Mouse (Mus musculus) heart, embryonic 13.5 days (tissue): ENCODE results near the gene Lama1. TPM values are rescaled to one million over a fixed set of nuclear protein-coding genes. Genes with fewer than 3 reads are reported as not detected.
"Not testable (repeated sequence)": the region's sequence is repeated elsewhere in the genome, so short reads cannot be mapped to it uniquely, and the experiment has no call there.

Experiments used
- ATAC-seq: fragments of 200-750 bp; cut with Nextera tagmentation; 2 replicates; pipeline ENCODE4 v1.8.0; 2017; ENCODE audit warnings: moderate TSS enrichment; ENCODE audit not compliant: insufficient number of reproducible peaks, low FRiP score, low TSS enrichment; ENCODE audit errors: extremely low read depth
- H3K27ac ChIP-seq: fragments of 300-500 bp; sonication (generic); replicated peaks from 2 replicates; pipeline ENCODE4 v1.5.1; 2015; ENCODE audit warnings: moderate library complexity, mild to moderate bottlenecking, inconsistent platforms
- H3K27me3 ChIP-seq: fragments of 300-500 bp; sonication (generic); replicated peaks from 2 replicates; pipeline ENCODE4 v1.6.1; 2015; ENCODE audit warnings: mild to moderate bottlenecking, inconsistent platforms
- H3K36me3 ChIP-seq: fragments of 300-500 bp; sonication (generic); 2 replicates; pipeline ENCODE4 v1.6.1; 2015; ENCODE audit warnings: mild to moderate bottlenecking, inconsistent platforms
- H3K4me1 ChIP-seq: fragments of 300-500 bp; sonication (generic); 2 replicates; pipeline ENCODE4 v1.6.1; 2015; ENCODE audit warnings: inconsistent platforms
- H3K4me2 ChIP-seq: fragments of 300-500 bp; sonication (generic); 2 replicates; pipeline ENCODE4 v1.6.1; 2015; ENCODE audit warnings: inconsistent platforms, mild to moderate bottlenecking, moderate library complexity
- H3K4me3 ChIP-seq: fragments of 300-500 bp; sonication (generic); 2 replicates; pipeline ENCODE4 v1.5.1; 2015; ENCODE audit warnings: moderate library complexity, mild to moderate bottlenecking, inconsistent platforms
- H3K9ac ChIP-seq: fragments of 300-500 bp; sonication (generic); 2 replicates; pipeline ENCODE4 v1.6.1; 2015; ENCODE audit warnings: inconsistent platforms, mild to moderate bottlenecking, moderate library complexity
- H3K9me3 ChIP-seq: fragments of 300-500 bp; sonication (generic); 2 replicates; pipeline ENCODE4 v1.6.1; 2016; ENCODE audit warnings: inconsistent platforms
- WGBS: fragments of 180-500 bp; shearing (Covaris S2); methylation state at CpG from one replicate; pipeline ENCODE4 v1.1.7; 2015; ENCODE audit warnings: mixed read lengths; 5-methylcytosine and 5-hydroxymethylcytosine counted together
- polyA plus RNA-seq: library from polyadenylated mRNA; unstranded; fragments of >200 nt; fragmentation: Nextera tagmentation; extraction: Ambion mirVana; gene quantifications from 2 replicates; pipeline ENCODE4 v1.2.1, GENCODE M21; 2015

Lama1 gene
- polyA plus RNA-seq, 1 experiment from 2014 or later: 1.0 TPM

DNA sequence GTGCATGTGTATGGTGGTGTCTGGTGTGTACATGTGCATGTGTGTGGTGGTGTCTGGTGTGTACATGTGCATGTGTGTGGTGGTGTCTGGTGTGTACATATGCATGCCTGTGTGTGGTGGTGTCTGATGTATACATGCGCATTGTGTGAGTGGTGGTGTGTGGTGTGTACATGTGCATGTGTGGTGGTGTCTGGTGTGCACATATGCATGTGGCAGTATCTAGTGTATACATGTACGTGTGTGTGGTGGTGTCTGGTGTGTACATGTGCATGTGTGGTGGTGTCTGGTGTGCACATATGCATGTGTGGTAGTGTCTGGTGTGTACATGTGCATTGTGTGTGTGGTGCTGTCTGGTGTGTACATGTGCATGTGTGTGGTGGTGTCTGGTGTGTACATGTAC, 144.4 kb downstream of the Lama1 start:
- H3K4me1 ChIP-seq: not testable (repeated sequence)
- WGBS: 92% methylated on average over 2 of the region's 2 CpGs

DNA sequence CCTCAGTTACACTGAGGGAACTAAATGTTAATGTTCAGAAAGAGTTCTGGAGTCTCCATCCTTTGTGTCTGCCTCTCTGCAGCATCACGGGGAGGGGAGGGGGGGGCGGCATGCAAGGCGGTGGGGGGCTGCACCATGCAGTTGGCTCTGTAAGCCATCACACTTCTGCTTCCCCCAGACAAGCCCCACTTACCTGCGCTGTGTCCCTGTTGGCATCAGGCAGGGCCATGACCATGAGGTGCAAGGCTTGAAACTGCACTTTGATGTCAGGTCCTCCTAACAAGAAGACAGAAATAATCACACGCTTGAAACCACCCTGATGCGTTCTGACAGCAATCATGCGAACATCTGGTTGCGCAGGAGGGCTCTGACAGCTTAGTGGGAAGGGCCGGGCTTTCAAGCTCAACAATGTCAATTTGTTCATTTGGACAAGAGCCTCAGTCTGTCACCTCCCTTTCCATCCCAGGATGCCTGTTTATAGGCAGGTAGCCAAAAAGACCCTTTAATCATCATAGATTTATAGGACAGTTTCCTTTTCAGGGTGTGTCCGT, 164.1 kb downstream of the Lama1 start:
- WGBS: 92% methylated on average over 10 of the region's 10 CpGs
- Histone ChIP-seq H3K4me3 (no peak overlapping the region), H3K27ac (no peak overlapping the region), H3K4me2 (no peak overlapping the region), H3K36me3 (peaks cover 59% of the 10 kb centered on the region), H3K9me3 (no peaks in the 10 kb centered on the region), H3K4me1 (peaks cover 12% of the 10 kb centered on the region), H3K27me3 (peaks cover 64% of the 10 kb centered on the region), H3K9ac (no peak overlapping the region)
- no peak for ATAC-seq

More for the DNA sequence above, 144.4 kb downstream of the Lama1 start:
- H3K27me3 ChIP-seq, H3K27ac ChIP-seq, ATAC-seq, H3K9ac ChIP-seq, H3K4me2 ChIP-seq, H3K4me3 ChIP-seq, H3K9me3 ChIP-seq: not testable (repeated sequence)
- H3K36me3 ChIP-seq: peaks cover 27% of the 10 kb centered on the region

DNA sequence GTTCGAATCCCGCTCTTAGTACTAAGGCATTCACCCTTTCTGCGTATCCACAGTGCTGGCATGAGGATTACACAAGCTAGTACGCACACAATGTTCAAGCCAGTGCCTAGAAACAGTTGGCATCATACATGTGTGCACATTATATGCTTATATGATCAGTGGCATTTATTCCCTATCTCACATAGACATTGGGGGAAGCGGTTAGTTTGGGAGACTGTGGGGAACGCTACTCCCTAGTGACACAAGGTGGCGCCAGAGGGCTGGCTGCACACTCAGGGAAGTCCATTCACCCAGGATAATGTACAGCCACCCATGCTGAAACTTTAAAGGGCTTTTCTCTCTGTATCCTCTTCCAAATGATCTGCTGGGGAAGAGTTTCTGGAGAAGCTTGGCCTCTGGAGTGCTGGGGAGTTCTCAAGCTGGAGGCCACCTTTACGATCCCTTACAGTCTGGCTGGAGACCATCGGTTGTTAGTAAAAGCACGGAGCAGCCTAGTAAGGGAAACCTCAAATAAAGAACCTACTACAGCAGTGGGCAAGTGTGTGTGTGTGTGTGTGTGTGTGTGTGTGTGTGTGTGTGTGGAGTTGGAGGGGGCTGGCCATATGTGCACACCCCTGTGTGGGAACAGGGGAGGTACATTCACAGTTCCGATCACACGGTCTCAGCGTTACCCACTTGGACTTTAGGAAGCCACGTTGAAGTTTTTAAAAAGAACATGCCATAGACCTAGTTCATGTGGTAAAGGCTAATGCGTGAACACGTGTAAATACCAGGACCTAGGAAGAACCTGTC, 164.9 kb downstream of the Lama1 start:
- WGBS: 74% methylated on average over 16 of the region's 16 CpGs
- no peak overlapping the region for H3K27ac ChIP-seq
- ATAC-seq: no peak
- H3K4me2 ChIP-seq: no peak overlapping the region
- H3K36me3 ChIP-seq: peaks cover 59% of the 10 kb centered on the region
- peaks cover 71% of the 10 kb centered on the region for H3K27me3 ChIP-seq
- H3K4me3 ChIP-seq: no peak overlapping the region
- no peak overlapping the region for H3K9ac ChIP-seq
- peaks cover 12% of the 10 kb centered on the region for H3K4me1 ChIP-seq
- no peaks in the 10 kb centered on the region for H3K9me3 ChIP-seq

DNA sequence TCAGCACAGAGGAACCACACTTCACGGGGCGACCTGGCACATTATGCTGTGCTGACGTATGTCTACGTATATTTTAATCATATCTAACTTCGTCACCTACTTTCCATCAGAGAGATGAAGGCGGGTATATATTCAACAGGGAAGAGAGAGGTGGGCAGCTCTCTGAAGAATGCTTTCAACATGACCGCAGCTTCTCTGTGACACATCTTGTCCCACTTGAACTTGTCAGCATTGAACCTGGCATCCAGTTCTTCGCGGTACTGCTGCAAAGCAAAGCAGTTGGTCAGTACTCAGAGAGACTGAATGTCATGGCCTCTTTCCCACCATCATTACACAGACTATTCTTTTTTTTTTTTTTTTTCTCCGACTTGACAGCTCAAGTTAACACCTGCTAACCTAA, 167.3 kb downstream of the Lama1 start:
- Histone ChIP-seq H3K36me3 (peaks cover 54% of the 10 kb centered on the region), H3K9ac (no peak overlapping the region), H3K4me1 (peaks cover 16% of the 10 kb centered on the region), H3K4me3 (no peak overlapping the region), H3K9me3 (peaks cover 5% of the 10 kb centered on the region; the same call in 1 of the 2 replicates), H3K4me2 (no peak overlapping the region), H3K27ac (no peak overlapping the region), H3K27me3 (peaks cover 75% of the 10 kb centered on the region)
- WGBS: 43% methylated on average over 10 of the region's 10 CpGs
- ATAC-seq: no peak

DNA sequence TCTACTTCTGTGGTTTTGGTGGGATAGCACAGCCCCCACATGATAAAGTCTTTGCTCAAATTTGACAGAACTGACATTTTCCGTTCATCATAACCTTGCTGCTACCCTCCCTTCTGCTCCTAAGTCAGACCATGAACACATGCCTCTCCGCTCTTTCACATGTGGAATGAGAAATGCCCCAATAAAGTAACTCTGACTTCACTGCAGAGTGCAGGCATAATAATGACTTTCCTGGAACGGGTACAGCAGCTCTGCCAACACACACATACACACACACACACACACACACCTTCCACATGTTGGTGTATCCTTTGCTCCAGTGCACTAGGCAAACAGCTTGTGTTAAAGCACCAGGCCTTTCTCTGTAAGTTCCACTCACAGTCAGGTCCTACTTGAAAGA, 167.9 kb downstream of the Lama1 start:
- Histone ChIP-seq H3K9me3 (peaks cover 5% of the 10 kb centered on the region; the same call in 1 of the 2 replicates), H3K4me3 (no peak overlapping the region), H3K27me3 (peaks cover 73% of the 10 kb centered on the region), H3K4me2 (no peak overlapping the region), H3K9ac (no peak overlapping the region), H3K27ac (no peak overlapping the region), H3K4me1 (peaks cover 16% of the 10 kb centered on the region), H3K36me3 (peaks cover 54% of the 10 kb centered on the region)
- WGBS: 66% methylated on average over 3 of the region's 3 CpGs
- ATAC-seq: no peak

DNA sequence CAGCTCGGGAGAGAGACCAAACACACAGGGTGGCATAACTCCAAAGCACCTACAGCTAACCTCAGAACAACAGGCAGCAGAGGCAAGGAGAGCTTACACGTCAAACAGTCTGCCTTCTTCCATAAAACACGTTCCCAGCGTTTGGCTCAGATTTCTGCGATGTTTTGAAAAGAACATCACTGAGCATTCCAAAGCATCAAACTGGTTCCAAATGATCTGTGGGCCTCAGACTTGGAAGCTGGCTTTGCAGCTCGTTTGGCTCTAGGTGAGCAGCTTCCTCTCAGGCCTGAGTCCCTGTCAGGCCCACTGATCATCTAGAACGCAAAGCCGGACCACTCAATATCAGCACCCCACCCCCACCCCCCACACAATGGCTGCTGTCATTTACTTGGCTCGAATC, 169.0 kb downstream of the Lama1 start:
- Histone ChIP-seq H3K9me3 (peaks cover 5% of the 10 kb centered on the region; the same call in 1 of the 2 replicates), H3K27ac (peak overlapping the region; percentile 56; the same call in 1 of the 2 replicates), H3K9ac (no peak overlapping the region), H3K4me3 (no peak overlapping the region), H3K27me3 (peaks cover 64% of the 10 kb centered on the region), H3K4me1 (peaks cover 16% of the 10 kb centered on the region), H3K4me2 (no peak overlapping the region), H3K36me3 (peaks cover 45% of the 10 kb centered on the region)
- WGBS: 72% methylated on average over 9 of the region's 9 CpGs
- ATAC-seq: no peak

DNA sequence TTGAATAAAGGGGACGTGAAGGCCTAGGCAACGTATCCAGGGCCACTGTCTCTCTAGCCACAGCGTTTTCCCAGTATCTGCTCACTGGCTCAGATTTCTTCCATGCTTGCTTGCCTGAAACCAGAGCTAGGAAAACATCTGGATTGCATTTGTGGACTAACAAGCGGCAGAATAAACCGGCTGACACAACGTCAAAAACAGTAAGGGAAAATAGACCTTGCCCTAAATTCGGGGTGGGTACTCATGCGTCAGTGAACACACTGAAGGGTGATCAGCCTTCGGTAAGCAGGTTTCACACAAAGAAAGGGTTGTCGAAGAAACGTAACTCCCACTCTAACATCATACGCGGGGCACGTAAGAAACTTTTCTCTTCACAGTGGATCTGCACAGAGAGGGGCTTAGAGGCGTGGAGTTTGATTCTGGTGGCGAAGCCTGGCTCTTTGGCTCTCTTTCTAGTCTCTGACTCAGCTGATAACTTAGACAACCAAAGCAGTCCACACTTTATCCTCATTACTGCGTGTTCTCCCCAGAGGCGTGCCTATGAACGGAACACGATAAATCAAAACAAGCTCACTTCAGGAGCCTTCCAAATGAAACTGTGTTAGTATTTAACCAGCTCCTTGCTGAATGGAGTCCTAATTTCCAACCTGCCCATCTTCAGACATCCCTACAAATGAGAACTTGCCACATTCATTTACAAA, 169.6 kb downstream of the Lama1 start:
- no peak overlapping the region for H3K4me2 ChIP-seq
- peaks cover 45% of the 10 kb centered on the region for H3K36me3 ChIP-seq

DNA sequence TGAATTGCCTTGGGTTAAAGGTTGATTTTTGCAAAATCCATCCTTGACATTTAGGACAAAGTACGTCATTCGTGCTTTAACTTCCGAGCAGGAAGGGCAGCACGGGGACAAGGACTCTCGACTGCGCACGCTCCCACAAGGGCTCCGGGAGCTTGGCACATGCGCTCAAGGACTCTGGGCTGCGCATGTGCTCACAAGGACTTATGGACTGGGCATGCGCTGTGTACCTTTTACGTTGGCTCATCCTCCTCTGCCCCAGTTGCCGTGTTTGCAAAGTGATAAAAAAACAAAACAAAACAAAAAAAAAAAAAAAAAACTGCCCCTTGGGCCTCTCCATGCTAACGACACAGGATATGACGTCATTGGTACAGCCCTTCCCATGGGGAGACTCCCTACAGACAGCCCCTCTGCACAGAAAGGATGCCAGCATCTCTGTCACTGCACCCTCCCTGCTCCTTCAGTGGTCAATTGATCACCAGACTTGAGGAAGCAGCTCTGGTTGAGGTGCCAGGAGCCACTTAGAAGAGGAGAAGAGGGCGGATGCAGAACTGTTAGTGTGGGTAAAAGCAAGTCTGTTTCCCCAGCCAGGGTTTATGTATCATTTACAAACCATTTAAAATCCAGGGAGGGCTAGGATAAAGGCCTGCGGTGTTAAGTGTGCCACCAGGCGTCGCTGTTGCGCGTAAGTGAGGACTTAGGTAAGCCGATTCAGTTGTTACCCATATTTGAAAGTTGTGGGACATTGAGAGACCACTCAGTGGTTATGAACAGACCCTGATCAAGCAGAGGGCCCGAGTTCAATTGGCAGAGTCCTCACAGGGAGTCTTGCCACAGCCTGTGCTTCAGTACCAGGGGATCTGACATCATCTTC, 172.9 kb downstream of the Lama1 start:
- Histone ChIP-seq H3K9me3 (peaks cover 5% of the 10 kb centered on the region; the same call in 1 of the 2 replicates), H3K4me2 (no peak overlapping the region), H3K4me1 (peaks cover 8% of the 10 kb centered on the region), H3K9ac (no peak overlapping the region), H3K27me3 (peaks cover 55% of the 10 kb centered on the region), H3K4me3 (no peak overlapping the region), H3K27ac (no peak overlapping the region), H3K36me3 (peaks cover 64% of the 10 kb centered on the region)
- ATAC-seq: no peak
- 66% methylated on average over 23 of the region's 23 CpGs for WGBS

More for the DNA sequence above, 169.6 kb downstream of the Lama1 start:
- Histone ChIP-seq H3K27me3 (peaks cover 62% of the 10 kb centered on the region), H3K4me1 (peaks cover 16% of the 10 kb centered on the region), H3K9me3 (peaks cover 5% of the 10 kb centered on the region; the same call in 1 of the 2 replicates), H3K27ac (peak overlapping the region; percentile 56), H3K4me3 (no peak overlapping the region), H3K9ac (no peak overlapping the region)
- WGBS: 80% methylated on average over 20 of the region's 20 CpGs
- ATAC-seq: no peak

Other genes starting within 250 kb of the Lama1 start
- gene Lrrc30, start 64.5 kb upstream of the Lama1 start, polyA plus RNA-seq: not detected in 2 replicates